Mouse (Mus musculus) effector memory CD4-positive, alpha-beta T cell, adult 5 months (primary cell): ENCODE results near the gene Vkorc1. TPM values are rescaled to one million over a fixed set of nuclear protein-coding genes. Genes with fewer than 3 reads are reported as not detected.

ENCODE experiments used
- polyA plus RNA-seq: library from polyadenylated mRNA; unstranded; fragments of 100-300 nt; shearing (Covaris generic); gene quantifications from one replicate; pipeline ENCODE4 v1.2.1, GENCODE M21; 2017

Gene Vkorc1
- polyA plus RNA-seq = 47.2 TPM

GRCm38 (mm10) chr7:127895442-127895841, at the start of gene Vkorc1, which contains the start of gene Gm21974:
Gene Vkorc1, minus strand, starts transcription at chr7:127895617.
Gene Gm21974, minus strand, starts transcription at chr7:127895454.

GRCm38 (mm10) chr7:127929923-127930322, 34.5 kb upstream of the Vkorc1 start, which contains the start of gene Prss8:
Gene Prss8, minus strand, starts transcription at chr7:127930104.

DNA sequence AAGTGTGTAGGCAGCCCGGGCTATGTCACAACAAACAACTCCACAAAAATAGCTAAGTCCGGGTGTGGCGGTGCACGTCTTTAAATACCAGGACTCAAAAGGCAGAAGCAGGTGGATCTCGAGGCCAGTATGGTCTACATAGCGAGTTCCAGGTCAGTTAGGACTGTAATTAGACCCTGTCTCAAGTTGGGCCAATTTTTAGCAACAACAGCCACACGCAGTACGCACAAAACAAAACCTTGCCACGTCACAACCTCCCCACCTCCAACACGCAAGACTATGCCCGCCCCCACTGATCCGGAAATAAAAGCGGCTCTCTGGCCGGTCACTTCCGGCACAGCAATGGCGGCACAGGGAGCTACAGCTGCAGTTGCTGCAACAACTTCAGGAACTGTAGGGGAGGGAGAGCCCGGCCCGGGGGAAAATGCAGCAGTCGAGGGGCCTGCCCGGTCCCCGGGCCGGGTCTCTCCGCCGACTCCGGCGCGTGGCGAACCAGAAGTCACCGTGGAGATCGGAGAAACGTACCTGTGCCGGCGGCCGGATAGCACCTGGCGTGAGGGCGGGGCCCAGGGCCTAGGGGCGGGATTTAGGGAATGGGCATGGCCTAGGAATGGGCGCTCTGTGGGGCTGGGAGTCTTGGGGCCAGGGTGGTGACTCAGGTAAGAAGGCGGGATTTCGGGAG, 16.9 kb upstream of the Vkorc1 start, which contains the start of gene Kat8:
Gene Kat8 (plus strand): TSS at position 327 of the 682 bp plus-strand sequence.

DNA sequence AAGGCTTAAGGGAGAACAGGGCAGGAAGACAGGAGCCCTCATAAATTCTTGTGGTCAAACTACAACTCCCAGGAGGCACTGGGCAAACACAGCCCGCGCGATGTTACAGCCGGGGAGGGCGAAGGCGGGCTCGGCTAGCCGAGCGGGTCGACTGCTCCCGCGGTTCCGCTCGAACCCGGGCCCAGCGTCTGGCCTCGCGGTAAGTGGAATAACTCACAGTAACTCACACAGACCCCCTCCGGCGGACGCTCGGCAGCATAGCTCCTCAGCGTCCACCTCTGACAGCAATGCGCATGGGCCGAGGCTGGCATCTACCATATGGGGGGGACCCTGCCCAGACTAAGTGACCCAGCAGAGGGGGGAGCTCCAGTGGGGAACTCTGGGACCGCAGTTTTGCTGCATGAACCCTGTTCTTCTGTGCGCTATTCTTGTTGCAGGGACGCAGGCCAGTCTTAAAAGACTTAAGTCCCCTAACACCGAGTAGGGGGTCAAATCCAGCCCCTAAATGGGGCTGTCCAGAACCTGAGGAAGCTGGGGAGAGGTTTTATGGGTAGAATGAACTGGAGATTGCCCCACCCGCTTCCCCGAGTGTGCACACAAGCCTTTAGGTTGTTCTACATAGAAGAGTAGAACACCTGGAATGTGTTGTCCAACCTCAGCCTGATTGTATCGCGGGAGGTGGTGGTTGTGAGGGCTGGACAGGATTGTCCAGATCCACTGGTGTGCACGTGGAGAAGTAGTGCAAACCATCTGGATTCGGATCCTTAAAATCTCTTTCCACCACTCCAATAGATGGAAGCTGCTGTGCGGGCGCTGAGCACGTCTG, 8.8 kb upstream of the Vkorc1 start, which contains the start of gene Bckdk:
Gene Bckdk (plus strand): TSS at position 112 of the 826 bp plus-strand sequence.

GRCm38 (mm10) chr7:127890798-127891197, 4.6 kb downstream of the Vkorc1 start, which contains the start of gene Prss53:
Gene Prss53, minus strand, starts transcription at chr7:127890970.

DNA sequence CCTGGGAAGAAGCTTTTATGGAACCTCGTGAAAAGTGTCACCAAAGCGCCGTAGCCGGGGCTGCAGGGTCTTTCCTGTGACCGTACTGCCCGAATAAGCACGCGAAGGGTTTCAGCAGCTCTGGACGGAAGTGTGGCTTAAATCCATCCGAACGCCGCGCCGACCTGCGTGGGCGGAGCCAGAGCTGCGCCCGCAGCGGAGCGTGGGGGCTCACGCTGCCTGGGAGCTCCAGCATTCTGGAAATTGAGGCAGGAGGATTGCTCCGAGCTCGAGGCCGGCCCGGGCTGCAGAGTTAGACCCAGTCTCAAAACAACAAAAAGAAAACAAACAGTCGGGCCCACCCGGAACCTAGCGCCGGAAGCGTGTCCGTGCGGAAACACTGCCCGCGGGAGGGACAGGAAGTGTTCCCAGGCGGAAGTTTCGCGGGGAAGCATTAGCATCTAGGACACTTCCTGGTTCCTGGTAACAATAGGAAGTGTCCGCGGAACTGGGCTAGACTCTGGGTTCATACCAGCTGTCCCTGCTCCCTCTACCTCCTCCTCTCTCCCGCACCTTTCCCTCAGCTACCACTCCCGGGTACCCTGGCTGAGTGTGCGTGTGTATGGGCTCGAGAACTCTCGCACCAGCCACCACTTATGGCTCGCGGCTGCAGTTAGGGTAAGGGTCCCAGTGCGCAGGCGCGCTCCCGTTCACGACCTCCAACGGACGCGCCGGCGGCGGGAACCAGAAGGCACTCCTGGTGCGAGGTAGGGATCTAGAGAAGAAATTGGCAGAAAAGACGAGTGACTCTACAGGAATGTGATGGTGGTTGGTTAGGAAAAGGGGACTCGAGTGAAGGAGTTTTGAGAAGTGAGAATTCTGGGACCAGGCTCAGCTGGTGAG, 18.7 kb downstream of the Vkorc1 start, which contains the start of gene Zfp668:
Gene Zfp668 (minus strand): TSS at position 362 of the 882 bp plus-strand sequence.

GRCm38 (mm10) chr7:127876041-127876466, 19.4 kb downstream of the Vkorc1 start, which contains the start of gene Zfp646:
Gene Zfp646, plus strand, starts transcription at chr7:127876221.

Other genes starting within 250 kb of the Vkorc1 start
- gene Bcl7c, start 186.7 kb downstream of the Vkorc1 start, polyA plus RNA-seq = 59.3 TPM
- not detected for gene Ctf1, start 182.9 kb downstream of the Vkorc1 start, polyA plus RNA-seq
- gene Ctf2, start 163.5 kb downstream of the Vkorc1 start, polyA plus RNA-seq = not detected
- gene Fbxl19, start 151.1 kb downstream of the Vkorc1 start, polyA plus RNA-seq = 0.71 TPM
- 10.5 TPM for gene Orai3, start 125.8 kb downstream of the Vkorc1 start, polyA plus RNA-seq
- gene Setd1a, start 118.9 kb downstream of the Vkorc1 start, polyA plus RNA-seq = 7.5 TPM
- gene Gm49388, start 110.0 kb downstream of the Vkorc1 start, polyA plus RNA-seq = not detected
- gene Hsd3b7, start 95.0 kb downstream of the Vkorc1 start, polyA plus RNA-seq = 0.79 TPM
- 111 TPM for gene Stx4a, start 71.3 kb downstream of the Vkorc1 start, polyA plus RNA-seq
- 0.41 TPM for gene Stx1b, start 71.1 kb downstream of the Vkorc1 start, polyA plus RNA-seq
- 25.8 TPM for gene Zfp646, start 19.4 kb downstream of the Vkorc1 start, polyA plus RNA-seq
- gene Zfp668, start 18.8 kb downstream of the Vkorc1 start, polyA plus RNA-seq = 9.0 TPM
- 0.51 TPM for gene Prss53, start 4.6 kb downstream of the Vkorc1 start, polyA plus RNA-seq
- gene Gm21974, start 163 bp downstream of the Vkorc1 start, polyA plus RNA-seq = not detected
- 39.1 TPM for gene Bckdk, start 8.5 kb upstream of the Vkorc1 start, polyA plus RNA-seq
- gene Kat8, start 16.9 kb upstream of the Vkorc1 start, polyA plus RNA-seq = 32.7 TPM
- gene Prss8, start 34.5 kb upstream of the Vkorc1 start, polyA plus RNA-seq = not detected
- gene Prss36, start 51.1 kb upstream of the Vkorc1 start, polyA plus RNA-seq = 1.7 TPM
- 253 TPM for gene Fus, start 71.8 kb upstream of the Vkorc1 start, polyA plus RNA-seq
- gene Pycard, start 98.2 kb upstream of the Vkorc1 start, polyA plus RNA-seq = 95.9 TPM
- not detected for gene Trim72, start 108.3 kb upstream of the Vkorc1 start, polyA plus RNA-seq
- gene Itgam, start 167.0 kb upstream of the Vkorc1 start, polyA plus RNA-seq = 0.39 TPM
- not detected for gene Gm49368, start 167.1 kb upstream of the Vkorc1 start, polyA plus RNA-seq
- 0.72 TPM for gene Itgax, start 233.9 kb upstream of the Vkorc1 start, polyA plus RNA-seq